Mouse (Mus musculus): ENCODE measurements around the gene Dgkz. TPM values are rescaled to one million over a fixed set of nuclear protein-coding genes. Genes with fewer than 3 reads are reported as not detected.
A peak's percentile ranks its signal among the peaks of the same experiment; 100 is the strongest.

Dgkz gene
- polyA plus RNA-seq, 1 experiment from 2014 or later: 36.3 TPM

DNA sequence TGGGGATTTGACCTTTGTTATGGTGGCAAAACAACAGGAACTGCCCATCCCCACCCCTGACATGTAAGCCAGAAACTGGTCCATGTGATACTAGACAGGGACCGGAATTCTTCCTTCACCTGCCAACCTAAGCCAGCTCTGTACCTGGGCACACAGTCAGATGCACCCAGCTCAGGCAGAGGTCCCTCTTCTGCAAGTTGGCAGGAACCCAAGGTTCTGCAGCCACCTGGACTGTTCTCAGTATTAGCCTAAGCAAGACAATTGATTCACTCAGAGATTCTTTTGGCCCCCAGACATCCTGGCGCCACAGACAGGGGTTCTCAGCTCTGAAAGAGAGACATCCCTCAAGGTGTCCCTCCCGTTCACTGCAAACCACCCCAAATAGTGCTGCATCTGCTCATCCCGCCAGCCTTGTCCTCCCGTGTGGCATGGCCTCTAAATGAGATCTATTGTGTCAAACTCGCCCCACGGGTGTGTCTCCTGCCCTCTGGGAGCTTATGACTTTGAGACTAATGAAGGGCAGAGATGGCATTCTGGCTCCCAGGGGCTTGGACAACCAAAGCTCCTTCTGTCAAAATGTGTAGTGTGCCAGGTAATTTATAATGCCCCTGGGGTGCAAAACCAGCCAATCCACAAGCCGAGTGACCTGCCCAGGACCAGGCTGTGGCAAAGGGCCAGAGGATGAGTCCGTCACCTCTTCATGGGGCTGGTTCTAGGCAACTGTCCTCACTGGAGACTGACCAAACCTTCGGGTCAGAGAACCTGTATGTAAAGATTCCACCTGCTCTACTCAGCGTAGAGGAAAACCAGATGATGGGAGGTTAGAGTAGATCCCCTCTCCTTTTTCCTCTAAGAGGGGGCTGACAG, 15.9 kb downstream of the Dgkz start:
- no peaks in the 10 kb centered on the region for H3K9me3 ChIP-seq (replicated peaks)
- no peak for ATAC-seq (ENCODE audit: insufficient number of reproducible peaks, low FRiP score, low TSS enrichment, low read depth)
- WGBS: 71% methylated on average over 11 of the region's 11 CpGs
- H3K9ac ChIP-seq: no peak overlapping the region
- peaks cover 66% of the 10 kb centered on the region for H3K4me1 ChIP-seq
- no peak overlapping the region for H3K27ac ChIP-seq (replicated peaks)
- H3K36me3 ChIP-seq: 0 out of 2 replicates have a peak, but pooled peaks cover 4% of the 10 kb centered on the region
- H3K27me3 ChIP-seq: no peaks in the 10 kb centered on the region
- no peak overlapping the region for H3K4me3 ChIP-seq (replicated peaks)
- no peak overlapping the region for H3K4me2 ChIP-seq (replicated peaks)

DNA sequence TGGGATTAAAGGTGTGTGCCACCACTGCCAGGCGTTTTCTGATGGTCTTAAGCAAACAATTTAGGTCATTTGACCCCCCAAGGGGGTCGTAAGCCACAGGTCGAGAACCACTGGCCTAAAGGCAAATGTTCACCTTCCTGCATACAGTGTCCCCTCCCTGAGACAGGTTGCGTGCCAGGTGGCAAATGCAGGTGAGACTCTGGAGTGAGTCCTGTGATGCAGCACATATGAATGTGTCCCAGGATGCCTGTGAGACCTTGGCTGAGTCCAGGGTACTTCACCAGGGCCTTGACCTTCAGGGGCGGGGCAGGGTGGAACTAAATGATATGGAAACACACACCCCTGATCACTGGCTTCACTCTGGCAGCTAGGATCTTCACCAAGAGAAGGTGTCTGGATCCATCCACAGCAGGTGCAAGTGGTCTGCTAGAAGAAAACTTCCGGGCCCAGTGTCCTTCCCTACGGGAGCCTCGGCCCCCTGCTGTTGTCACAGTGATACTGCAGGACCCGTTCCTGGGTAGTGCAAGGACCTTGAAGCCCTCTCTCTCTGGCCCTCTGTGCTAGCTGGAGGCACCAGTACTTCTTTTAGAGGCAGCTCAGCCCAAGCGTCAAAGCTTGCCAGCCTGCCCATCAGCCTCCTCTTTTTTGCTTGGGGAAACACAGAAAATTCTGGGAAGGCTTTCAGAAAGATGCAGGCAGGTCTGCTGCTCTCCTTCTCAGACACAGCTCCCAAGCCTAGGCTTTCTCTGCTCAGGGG, 16.8 kb downstream of the Dgkz start:
- Histone ChIP-seq H3K27ac (replicated peaks) (no peak overlapping the region), H3K36me3 (0 out of 2 replicates have a peak, but pooled peaks cover 4% of the 10 kb centered on the region), H3K4me1 (peaks cover 69% of the 10 kb centered on the region), H3K27me3 (no peaks in the 10 kb centered on the region), H3K4me2 (replicated peaks) (no peak overlapping the region), H3K9me3 (replicated peaks) (no peaks in the 10 kb centered on the region), H3K9ac (no peak overlapping the region), H3K4me3 (replicated peaks) (no peak overlapping the region)
- ATAC-seq (ENCODE audit: insufficient number of reproducible peaks, low FRiP score, low TSS enrichment, low read depth): no peak
- WGBS: 45% methylated on average over 10 of the region's 10 CpGs

DNA sequence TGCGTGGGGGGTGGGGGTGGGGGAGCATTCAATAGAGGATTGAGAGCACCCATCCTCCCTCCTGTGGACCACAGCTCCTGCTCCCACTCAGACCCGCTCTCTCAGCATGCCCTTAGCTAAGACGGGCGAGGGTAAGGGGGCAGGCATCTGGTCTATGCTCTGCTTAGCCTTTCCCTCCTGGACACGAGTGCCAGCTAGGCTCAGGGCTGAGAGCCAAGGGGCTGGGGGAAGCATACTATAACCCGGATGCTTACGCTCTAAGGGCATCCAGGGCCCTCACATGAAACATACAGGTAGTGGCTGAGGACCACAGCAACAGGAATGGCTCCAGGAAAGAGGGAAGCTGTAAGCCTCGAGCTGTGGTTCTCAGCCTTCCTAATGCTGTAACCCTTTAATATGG, 17.6 kb downstream of the Dgkz start:
- Histone ChIP-seq H3K27ac (replicated peaks) (no peak overlapping the region), H3K36me3 (0 out of 2 replicates have a peak, but pooled peaks cover 4% of the 10 kb centered on the region), H3K27me3 (no peaks in the 10 kb centered on the region), H3K9ac (no peak overlapping the region), H3K9me3 (replicated peaks) (no peaks in the 10 kb centered on the region), H3K4me1 (peaks cover 74% of the 10 kb centered on the region), H3K4me2 (replicated peaks) (no peak overlapping the region), H3K4me3 (replicated peaks) (no peak overlapping the region)
- no peak for ATAC-seq (ENCODE audit: insufficient number of reproducible peaks, low FRiP score, low TSS enrichment, low read depth)
- 72% methylated on average over 8 of the region's 8 CpGs for WGBS

GRCm38 (mm10) chr2:91957096-91957495, 18.6 kb downstream of the Dgkz start:
- peaks cover 65% of the 10 kb centered on the region for H3K4me1 ChIP-seq
- no peaks in the 10 kb centered on the region for H3K9me3 ChIP-seq (replicated peaks)
- WGBS: 18% methylated on average over 4 of the region's 4 CpGs
- no peaks in the 10 kb centered on the region for H3K27me3 ChIP-seq
- 0 out of 2 replicates have a peak overlapping the region, but pooled peaks have one; percentile 6 for H3K4me2 ChIP-seq (replicated peaks)
- H3K9ac ChIP-seq: no peak overlapping the region
- no peak overlapping the region for H3K4me3 ChIP-seq (replicated peaks)
- H3K27ac ChIP-seq (replicated peaks): 0 out of 2 replicates have a peak overlapping the region, but pooled peaks have one; percentile 22
- 0 out of 2 replicates have a peak, but pooled peaks cover 4% of the 10 kb centered on the region for H3K36me3 ChIP-seq
- peak; percentile 59 for ATAC-seq (ENCODE audit: insufficient number of reproducible peaks, low FRiP score, low TSS enrichment, low read depth)

GRCm38 (mm10) chr2:91955875-91956274, 19.8 kb downstream of the Dgkz start:
- no peak for ATAC-seq (ENCODE audit: insufficient number of reproducible peaks, low FRiP score, low TSS enrichment, low read depth)
- H3K27me3 ChIP-seq: no peaks in the 10 kb centered on the region
- H3K9me3 ChIP-seq (replicated peaks): no peaks in the 10 kb centered on the region
- H3K4me2 ChIP-seq (replicated peaks): no peak overlapping the region
- H3K4me1 ChIP-seq: peaks cover 57% of the 10 kb centered on the region
- WGBS: 66% methylated on average over 6 of the region's 6 CpGs
- H3K9ac ChIP-seq: no peak overlapping the region
- H3K27ac ChIP-seq (replicated peaks): no peak overlapping the region
- H3K4me3 ChIP-seq (replicated peaks): no peak overlapping the region
- H3K36me3 ChIP-seq: 0 out of 2 replicates have a peak, but pooled peaks cover 4% of the 10 kb centered on the region

DNA sequence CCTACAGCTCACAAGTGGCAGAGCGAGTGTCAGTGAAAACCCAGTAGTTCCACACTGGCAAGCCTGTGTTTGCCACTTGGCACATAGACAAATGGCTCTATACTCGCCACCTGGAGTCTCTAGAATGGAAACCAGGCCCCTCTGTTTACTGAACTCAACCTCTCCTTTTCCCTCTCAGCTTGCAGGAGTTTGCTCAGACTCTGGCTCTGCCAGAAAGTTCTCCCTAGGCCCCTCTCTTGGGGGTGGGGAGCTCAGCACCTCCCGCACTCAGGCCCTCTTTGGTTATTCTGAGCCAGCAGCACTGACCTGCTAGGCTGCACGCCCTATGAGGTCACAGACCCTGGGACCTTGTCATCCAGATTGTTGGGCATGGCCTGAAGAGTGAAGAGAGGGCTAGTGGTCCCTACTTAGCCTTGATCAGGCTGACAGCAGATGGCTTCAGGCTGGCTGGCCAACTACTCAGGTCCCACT, 20.5 kb downstream of the Dgkz start:
- WGBS: 85% methylated on average over 4 of the region's 4 CpGs
- Histone ChIP-seq H3K9me3 (replicated peaks) (no peaks in the 10 kb centered on the region), H3K36me3 (0 out of 2 replicates have a peak, but pooled peaks cover 4% of the 10 kb centered on the region), H3K4me2 (replicated peaks) (no peak overlapping the region), H3K27me3 (no peaks in the 10 kb centered on the region), H3K4me1 (peaks cover 63% of the 10 kb centered on the region), H3K4me3 (replicated peaks) (no peak overlapping the region), H3K9ac (no peak overlapping the region), H3K27ac (replicated peaks) (no peak overlapping the region)
- ATAC-seq (ENCODE audit: insufficient number of reproducible peaks, low FRiP score, low TSS enrichment, low read depth): no peak

DNA sequence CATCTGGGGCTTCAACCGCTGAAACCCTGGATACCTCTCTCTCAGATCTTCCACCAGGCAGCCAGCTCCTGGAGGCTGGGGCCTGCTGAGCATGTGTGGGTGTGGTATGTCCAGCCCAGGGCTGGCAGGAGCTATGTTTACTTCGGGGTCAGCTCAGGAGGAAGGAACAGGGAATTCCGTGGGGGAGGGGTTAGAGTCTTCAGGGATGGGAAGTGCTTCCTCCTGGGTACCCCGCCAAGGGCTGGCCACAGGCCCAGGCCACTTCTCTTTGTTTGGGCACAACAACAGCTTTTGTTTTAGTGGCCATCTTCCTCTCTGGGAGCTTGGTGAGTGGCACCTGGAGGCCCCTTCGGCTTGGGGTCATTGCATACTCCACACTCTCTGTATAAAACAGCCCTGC, 21.8 kb downstream of the Dgkz start:
- no peaks in the 10 kb centered on the region for H3K36me3 ChIP-seq
- no peak overlapping the region for H3K9ac ChIP-seq
- H3K27me3 ChIP-seq: no peaks in the 10 kb centered on the region
- peaks cover 63% of the 10 kb centered on the region for H3K4me1 ChIP-seq
- H3K9me3 ChIP-seq (replicated peaks): no peaks in the 10 kb centered on the region
- H3K4me3 ChIP-seq (replicated peaks): no peak overlapping the region
- 24% methylated on average over 5 of the region's 5 CpGs for WGBS
- ATAC-seq (ENCODE audit: insufficient number of reproducible peaks, low FRiP score, low TSS enrichment, low read depth): no peak
- H3K27ac ChIP-seq (replicated peaks): 0 out of 2 replicates have a peak overlapping the region, but pooled peaks have one; percentile 39
- H3K4me2 ChIP-seq (replicated peaks): no peak overlapping the region

GRCm38 (mm10) chr2:91950275-91951085, 25.2 kb downstream of the Dgkz start:
- 17% methylated on average over 15 of the region's 15 CpGs for WGBS
- Histone ChIP-seq H3K27ac (replicated peaks) (peak overlapping the region; percentile 71), H3K36me3 (no peaks in the 10 kb centered on the region; the same call in 1 of the 2 replicates), H3K9me3 (replicated peaks) (no peaks in the 10 kb centered on the region), H3K4me1 (peaks cover 70% of the 10 kb centered on the region), H3K4me2 (replicated peaks) (peak overlapping the region; percentile 42), H3K4me3 (replicated peaks) (peak overlapping the region; percentile 17; the same call in 1 of the 2 replicates), H3K9ac (peak overlapping the region; percentile 12; the same call in 1 of the 2 replicates), H3K27me3 (no peaks in the 10 kb centered on the region)
- ATAC-seq (ENCODE audit: insufficient number of reproducible peaks, low FRiP score, low TSS enrichment, low read depth): peak; percentile 70

- ATAC-seq (ENCODE audit: insufficient number of reproducible peaks, low FRiP score, low TSS enrichment, low read depth): peak; percentile 11; the same call in 1 of the 2 replicates
- H3K27ac ChIP-seq (replicated peaks): peak overlapping the region; percentile 71
- peak overlapping the region; percentile 42 for H3K4me2 ChIP-seq (replicated peaks)
- H3K4me3 ChIP-seq (replicated peaks): peak overlapping the region; percentile 17; the same call in 1 of the 2 replicates
- H3K9ac ChIP-seq: peak overlapping the region; percentile 12; the same call in 1 of the 2 replicates
- no peaks in the 10 kb centered on the region for H3K9me3 ChIP-seq (replicated peaks)
- WGBS: 58% methylated on average over 17 of the region's 17 CpGs
- no peaks in the 10 kb centered on the region for H3K27me3 ChIP-seq
- peaks cover 68% of the 10 kb centered on the region for H3K4me1 ChIP-seq
- H3K36me3 ChIP-seq: no peaks in the 10 kb centered on the region; the same call in 1 of the 2 replicates
Observed at GRCm38 (mm10) chr2:91949411-91950274, 26.0 kb downstream of the Dgkz start.

- H3K9ac ChIP-seq: no peak overlapping the region
- H3K27ac ChIP-seq (replicated peaks): peak overlapping the region; percentile 68; the same call in 1 of the 2 replicates
- no peaks in the 10 kb centered on the region for H3K9me3 ChIP-seq (replicated peaks)
- no peaks in the 10 kb centered on the region for H3K27me3 ChIP-seq
- no peak overlapping the region for H3K4me2 ChIP-seq (replicated peaks)
- peaks cover 72% of the 10 kb centered on the region for H3K4me1 ChIP-seq
- H3K4me3 ChIP-seq (replicated peaks): no peak overlapping the region
- ATAC-seq (ENCODE audit: insufficient number of reproducible peaks, low FRiP score, low TSS enrichment, low read depth): no peak
- no peaks in the 10 kb centered on the region; the same call in 1 of the 2 replicates for H3K36me3 ChIP-seq
- 74% methylated on average over 3 of the region's 3 CpGs for WGBS
Observed at GRCm38 (mm10) chr2:91948792-91949241, 26.8 kb downstream of the Dgkz start.
